Mouse (Mus musculus): ENCODE data around the gene Ovol1. TPM values are rescaled to one million over a fixed set of nuclear protein-coding genes. Genes with fewer than 3 reads are reported as not detected.

Ovol1 gene
- 0.62 and 1.4 TPM in 2 replicates for polyA plus RNA-seq (2014; fragmentation: Nextera tagmentation; extraction: Ambion mirVana)

DNA sequence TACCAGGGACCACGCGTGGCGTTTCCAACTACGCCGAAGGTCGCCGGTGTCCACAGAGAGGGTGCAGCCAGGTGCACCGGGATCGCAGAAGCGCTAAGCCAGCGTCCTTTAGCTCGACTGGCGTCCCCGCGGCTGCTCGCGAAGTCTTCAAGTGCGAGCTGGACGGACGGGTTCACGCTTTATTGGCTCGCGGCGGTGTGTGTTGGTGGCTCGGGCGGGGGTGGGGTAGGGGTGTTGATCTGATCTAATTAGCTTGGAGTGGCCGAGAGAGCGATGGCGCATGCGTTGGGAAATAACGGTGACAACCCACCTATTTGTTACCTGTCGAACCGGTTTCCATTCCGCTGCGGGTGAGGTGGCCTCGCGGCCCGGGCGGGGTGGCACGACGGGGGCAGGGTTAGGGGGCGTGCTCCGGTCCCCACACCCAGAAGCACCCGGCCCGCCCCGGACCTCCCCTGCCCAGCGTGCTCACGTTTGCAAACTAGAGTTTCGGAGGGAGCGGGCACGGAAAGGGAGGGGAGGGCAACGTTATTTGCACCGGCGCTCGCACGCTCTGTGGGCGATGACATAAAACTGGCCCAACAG, at the start of gene Ovol1:
Gene Ovol1 (minus strand): TSS at position 190 of the 585 bp plus-strand sequence.
- Histone ChIP-seq H3K9me3 (replicated peaks; ENCODE audit: control insufficient read depth, low read length) (no peaks in the 10 kb centered on the region), H3K4me3 (ENCODE audit: low read depth, low read length) (peak within 1 kb of the TSS; percentile 26), H3K27me3 (ENCODE audit: control insufficient read depth, insufficient read depth, low read length) (peaks cover 64% of the 10 kb centered on the region), H3K4me2 (ENCODE audit: low read depth, low read length) (peak within 1 kb of the TSS; percentile 71), H3K4me1 (ENCODE audit: control insufficient read depth, insufficient read depth, low read length) (0 out of 2 replicates have a peak, but pooled peaks cover 2% of the 10 kb centered on the region), H3K27ac (replicated peaks; ENCODE audit: low read depth, low read length) (no peak within 1 kb of the TSS), H3K36me3 (replicated peaks; ENCODE audit: control insufficient read depth, insufficient read depth, low read depth, low read length) (no peaks in the 10 kb centered on the region), H3K9ac (replicated peaks; ENCODE audit: low read length) (0 out of 2 replicates have a peak within 1 kb of the TSS, but pooled peaks have one; percentile 1)
- ATAC-seq (replicated peaks; ENCODE audit: insufficient number of reproducible peaks, low FRiP score, low TSS enrichment, low read depth) (no peak), DNase-seq (ENCODE audit: low spot score) (peak; percentile 52)
- whole genome bisulfite sequencing = 1% methylated on average over 57 of the region's 57 CpGs

GRCm38 (mm10) chr19:5609547-5610404, 49.3 kb upstream of the Ovol1 start, which contains the start of gene Kat5:
TSS of gene Kat5 (minus strand) at chr19:5610237.
- Histone ChIP-seq H3K27me3 (ENCODE audit: control insufficient read depth, insufficient read depth, low read length) (no peaks in the 10 kb centered on the region), H3K4me3 (ENCODE audit: low read depth, low read length) (peak within 1 kb of the TSS; percentile 53), H3K9ac (replicated peaks; ENCODE audit: low read length) (peak within 1 kb of the TSS; percentile 73), H3K36me3 (replicated peaks; ENCODE audit: control insufficient read depth, insufficient read depth, low read depth, low read length) (peaks cover 2% of the 10 kb centered on the region), H3K27ac (replicated peaks; ENCODE audit: low read depth, low read length) (peak within 1 kb of the TSS; percentile 87), H3K9me3 (replicated peaks; ENCODE audit: control insufficient read depth, low read length) (no peaks in the 10 kb centered on the region), H3K4me1 (ENCODE audit: control insufficient read depth, insufficient read depth, low read length) (peaks cover 3% of the 10 kb centered on the region; the same call in 1 of the 2 replicates), H3K4me2 (ENCODE audit: low read depth, low read length) (peak within 1 kb of the TSS; percentile 74)
- ATAC-seq (replicated peaks; ENCODE audit: insufficient number of reproducible peaks, low FRiP score, low TSS enrichment, low read depth) (peak; percentile 87), DNase-seq (ENCODE audit: low spot score) (peak; percentile 94)
- under 1% methylated on average over 53 of the region's 55 CpGs for WGBS

DNA sequence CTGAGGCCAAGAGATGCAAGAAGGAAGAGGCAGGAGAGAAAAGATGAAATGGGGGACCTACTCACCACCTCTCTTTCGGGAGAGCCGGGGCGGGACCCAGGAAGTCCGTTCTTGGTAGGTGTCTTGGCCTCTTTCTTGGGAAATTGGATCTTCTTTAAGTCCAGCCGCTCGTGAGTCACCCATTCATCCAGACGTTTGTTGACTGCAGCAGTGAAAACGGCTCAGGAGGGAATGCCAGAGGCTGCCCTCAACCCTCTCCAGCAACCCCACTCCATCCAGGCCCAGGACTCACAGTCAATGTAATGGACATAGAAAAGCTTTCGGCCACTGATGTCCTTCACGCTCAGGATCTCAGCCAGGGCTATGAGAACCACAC, 48.7 kb upstream of the Ovol1 start:
- Histone ChIP-seq H3K4me2 (ENCODE audit: low read depth, low read length) (peak overlapping the region; percentile 74), H3K27me3 (ENCODE audit: control insufficient read depth, insufficient read depth, low read length) (no peaks in the 10 kb centered on the region), H3K27ac (replicated peaks; ENCODE audit: low read depth, low read length) (peak overlapping the region; percentile 87), H3K9me3 (replicated peaks; ENCODE audit: control insufficient read depth, low read length) (no peaks in the 10 kb centered on the region), H3K4me1 (ENCODE audit: control insufficient read depth, insufficient read depth, low read length) (peaks cover 3% of the 10 kb centered on the region), H3K36me3 (replicated peaks; ENCODE audit: control insufficient read depth, insufficient read depth, low read depth, low read length) (peaks cover 5% of the 10 kb centered on the region), H3K9ac (replicated peaks; ENCODE audit: low read length) (peak overlapping the region; percentile 73), H3K4me3 (ENCODE audit: low read depth, low read length) (peak overlapping the region; percentile 53)
- 57% methylated on average over 10 of the region's 10 CpGs for WGBS
- DNase-seq (ENCODE audit: low spot score) = no peak
- ATAC-seq (replicated peaks; ENCODE audit: insufficient number of reproducible peaks, low FRiP score, low TSS enrichment, low read depth) = no peak

DNA sequence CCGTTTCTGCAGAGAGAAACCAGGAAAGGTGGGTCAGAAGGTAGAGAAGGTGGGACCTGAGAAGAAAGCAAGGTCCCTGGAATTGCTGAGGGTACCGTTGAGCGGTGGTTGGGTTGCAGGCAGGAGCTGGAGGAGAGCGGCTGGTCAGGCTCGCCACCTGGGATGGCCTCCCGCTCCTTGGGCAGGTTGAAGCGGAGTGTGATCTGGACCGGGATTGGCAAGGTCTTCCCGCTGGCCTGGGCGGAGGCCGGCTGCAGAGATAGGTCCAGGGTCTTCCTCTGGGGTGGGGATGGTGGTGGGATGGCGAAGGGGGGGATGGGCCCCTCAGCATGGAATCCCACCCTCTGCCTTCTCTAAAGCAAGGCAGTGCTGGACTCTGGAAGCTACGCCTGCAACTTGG, 48.3 kb upstream of the Ovol1 start:
- DNase-seq (ENCODE audit: low spot score) = no peak
- H3K9me3 ChIP-seq (replicated peaks; ENCODE audit: control insufficient read depth, low read length) = no peaks in the 10 kb centered on the region
- no peak for ATAC-seq (replicated peaks; ENCODE audit: insufficient number of reproducible peaks, low FRiP score, low TSS enrichment, low read depth)
- H3K27me3 ChIP-seq (ENCODE audit: control insufficient read depth, insufficient read depth, low read length) = no peaks in the 10 kb centered on the region
- peaks cover 3% of the 10 kb centered on the region for H3K4me1 ChIP-seq (ENCODE audit: control insufficient read depth, insufficient read depth, low read length)
- H3K4me3 ChIP-seq (ENCODE audit: low read depth, low read length) = peak overlapping the region; percentile 53
- H3K4me2 ChIP-seq (ENCODE audit: low read depth, low read length) = peak overlapping the region; percentile 74; the same call in 1 of the 2 replicates
- peak overlapping the region; percentile 87; the same call in 1 of the 2 replicates for H3K27ac ChIP-seq (replicated peaks; ENCODE audit: low read depth, low read length)
- peaks cover 8% of the 10 kb centered on the region for H3K36me3 ChIP-seq (replicated peaks; ENCODE audit: control insufficient read depth, insufficient read depth, low read depth, low read length)
- 95% methylated on average over 13 of the region's 13 CpGs for WGBS
- H3K9ac ChIP-seq (replicated peaks; ENCODE audit: low read length) = peak overlapping the region; percentile 73

- H3K4me3 ChIP-seq (ENCODE audit: low read depth, low read length) = no peak overlapping the region
- H3K4me2 ChIP-seq (ENCODE audit: low read depth, low read length) = no peak overlapping the region
- H3K36me3 ChIP-seq (replicated peaks; ENCODE audit: control insufficient read depth, insufficient read depth, low read depth, low read length) = peaks cover 10% of the 10 kb centered on the region
- H3K27ac ChIP-seq (replicated peaks; ENCODE audit: low read depth, low read length) = no peak overlapping the region
- DNase-seq (ENCODE audit: low spot score) = no peak
- peaks cover 3% of the 10 kb centered on the region for H3K4me1 ChIP-seq (ENCODE audit: control insufficient read depth, insufficient read depth, low read length)
- no peak for ATAC-seq (replicated peaks; ENCODE audit: insufficient number of reproducible peaks, low FRiP score, low TSS enrichment, low read depth)
- no peaks in the 10 kb centered on the region for H3K9me3 ChIP-seq (replicated peaks; ENCODE audit: control insufficient read depth, low read length)
- no peaks in the 10 kb centered on the region for H3K27me3 ChIP-seq (ENCODE audit: control insufficient read depth, insufficient read depth, low read length)
- 97% methylated on average over 26 of the region's 26 CpGs for WGBS
- H3K9ac ChIP-seq (replicated peaks; ENCODE audit: low read length) = no peak overlapping the region
Measured at GRCm38 (mm10) chr19:5607705-5608410, 47.4 kb upstream of the Ovol1 start.

- Histone ChIP-seq H3K4me3 (ENCODE audit: low read depth, low read length) (no peak overlapping the region), H3K9ac (replicated peaks; ENCODE audit: low read length) (no peak overlapping the region), H3K27ac (replicated peaks; ENCODE audit: low read depth, low read length) (no peak overlapping the region), H3K4me1 (ENCODE audit: control insufficient read depth, insufficient read depth, low read length) (peaks cover 3% of the 10 kb centered on the region), H3K4me2 (ENCODE audit: low read depth, low read length) (no peak overlapping the region), H3K27me3 (ENCODE audit: control insufficient read depth, insufficient read depth, low read length) (no peaks in the 10 kb centered on the region), H3K9me3 (replicated peaks; ENCODE audit: control insufficient read depth, low read length) (no peaks in the 10 kb centered on the region), H3K36me3 (replicated peaks; ENCODE audit: control insufficient read depth, insufficient read depth, low read depth, low read length) (peaks cover 10% of the 10 kb centered on the region)
- WGBS = 89% methylated on average over 8 of the region's 8 CpGs
- DNase-seq (ENCODE audit: low spot score) (no peak), ATAC-seq (replicated peaks; ENCODE audit: insufficient number of reproducible peaks, low FRiP score, low TSS enrichment, low read depth) (no peak)
Measured at GRCm38 (mm10) chr19:5606196-5606595, 45.8 kb upstream of the Ovol1 start.

- H3K4me1 ChIP-seq (ENCODE audit: control insufficient read depth, insufficient read depth, low read length) = peaks cover 3% of the 10 kb centered on the region
- no peak overlapping the region; the same call in 1 of the 2 replicates for H3K4me2 ChIP-seq (ENCODE audit: low read depth, low read length)
- DNase-seq (ENCODE audit: low spot score) = no peak
- H3K9ac ChIP-seq (replicated peaks; ENCODE audit: low read length) = no peak overlapping the region
- 90% methylated on average over 7 of the region's 7 CpGs for WGBS
- no peaks in the 10 kb centered on the region for H3K9me3 ChIP-seq (replicated peaks; ENCODE audit: control insufficient read depth, low read length)
- no peak for ATAC-seq (replicated peaks; ENCODE audit: insufficient number of reproducible peaks, low FRiP score, low TSS enrichment, low read depth)
- no peak overlapping the region for H3K4me3 ChIP-seq (ENCODE audit: low read depth, low read length)
- no peak overlapping the region for H3K27ac ChIP-seq (replicated peaks; ENCODE audit: low read depth, low read length)
- H3K36me3 ChIP-seq (replicated peaks; ENCODE audit: control insufficient read depth, insufficient read depth, low read depth, low read length) = peaks cover 10% of the 10 kb centered on the region
- H3K27me3 ChIP-seq (ENCODE audit: control insufficient read depth, insufficient read depth, low read length) = no peaks in the 10 kb centered on the region
Measured at GRCm38 (mm10) chr19:5605126-5605525, 44.7 kb upstream of the Ovol1 start.

All from embryonic facial prominence, embryonic 11.5 days (tissue).